Mouse (Mus musculus) liver, postnatal 0 days (tissue): ENCODE measurements around the gene Stk32b.

Experiments used
- CTCF ChIP-seq: sonication (generic); IDR thresholded peaks from 2 replicates; pipeline ENCODE4 v1.5.1; 2016; ENCODE audit warnings: antibody characterized with exemption, low read depth
- EP300 ChIP-seq: IDR thresholded peaks from 2 replicates; pipeline ENCODE4 v1.6.1; 2016; ENCODE audit warnings: antibody characterized with exemption, low read depth, mild to moderate bottlenecking

DNA sequence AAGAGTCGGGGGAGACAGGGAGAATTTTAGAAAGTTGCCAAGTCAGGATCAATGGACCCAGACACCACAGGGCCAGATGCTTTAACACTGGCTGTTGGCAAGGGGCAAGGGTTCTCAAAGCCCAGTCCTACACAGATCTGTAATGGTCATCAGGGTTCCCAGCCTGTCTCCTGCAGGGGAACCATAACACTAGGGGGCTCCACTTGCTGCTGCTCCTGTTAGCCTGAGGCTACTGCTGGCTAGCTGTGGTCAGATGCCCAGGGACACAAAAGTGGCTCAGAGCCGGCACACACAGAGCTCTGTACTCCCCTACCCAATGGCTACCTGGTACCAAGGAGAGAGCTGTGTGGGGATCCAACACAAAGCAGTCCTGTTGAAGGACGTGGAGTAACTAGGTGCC, 281.6 kb downstream of the Stk32b start:
- TF ChIP-seq EP300 (no peak), CTCF (no peak)
